Mouse (Mus musculus) retina, postnatal 1 day (tissue): ENCODE measurements at regions not wholly inside any gene's neighbourhood (a gene's known extent, or its start where the extent isn't known, plus 50 kb on each side); places are given as distances from the start of the nearest gene placed in this dataset.

Experiments
- DNase-seq: peaks from one replicate; pipeline ENCODE4 v3.0.0-alpha.2; 2012

DNA sequence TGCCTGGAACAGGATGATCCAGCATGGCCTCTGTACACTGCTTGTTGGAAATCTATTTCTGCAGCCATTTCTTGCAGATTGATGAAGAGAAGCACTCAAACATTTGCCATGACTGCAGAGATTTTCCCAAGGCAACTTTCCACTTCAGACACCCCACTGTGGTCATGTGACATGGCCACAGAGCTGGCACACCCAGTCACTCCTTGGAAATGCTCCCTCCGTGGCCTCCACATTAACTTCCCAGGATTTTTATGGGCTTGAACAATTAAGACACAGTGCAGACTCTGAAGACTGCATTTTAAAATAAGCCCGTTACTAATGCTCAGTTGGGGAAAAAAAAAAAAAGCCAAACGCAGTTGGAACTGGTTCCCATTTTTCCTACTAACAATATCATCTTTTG, 80.2 kb upstream of the Sptlc3 start:
- no peak for DNase-seq

- no peak for DNase-seq
These were observed 76.2 kb upstream of the Sptlc3 start for GRCm38 (mm10) chr2:139417506-139417905.

DNA sequence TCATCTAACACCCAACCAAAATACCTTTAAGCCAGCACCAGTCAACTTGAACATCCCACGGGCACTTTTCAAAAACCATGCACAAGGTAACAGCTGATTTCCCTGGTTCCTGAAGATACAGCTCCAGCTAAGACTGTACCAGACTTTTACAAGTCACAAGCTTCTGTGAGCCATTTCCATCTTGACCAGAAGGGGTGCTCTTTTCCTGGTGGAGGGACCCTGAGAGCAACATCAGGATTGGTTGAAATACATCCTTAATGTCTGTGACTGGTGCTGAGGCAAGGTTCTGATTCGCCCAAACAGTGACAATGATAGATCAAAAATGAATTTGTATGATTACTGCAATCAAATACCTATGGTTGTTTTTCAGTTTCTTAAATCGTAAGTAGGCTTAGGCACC, 71.0 kb upstream of the Sptlc3 start:
- no peak for DNase-seq

DNA sequence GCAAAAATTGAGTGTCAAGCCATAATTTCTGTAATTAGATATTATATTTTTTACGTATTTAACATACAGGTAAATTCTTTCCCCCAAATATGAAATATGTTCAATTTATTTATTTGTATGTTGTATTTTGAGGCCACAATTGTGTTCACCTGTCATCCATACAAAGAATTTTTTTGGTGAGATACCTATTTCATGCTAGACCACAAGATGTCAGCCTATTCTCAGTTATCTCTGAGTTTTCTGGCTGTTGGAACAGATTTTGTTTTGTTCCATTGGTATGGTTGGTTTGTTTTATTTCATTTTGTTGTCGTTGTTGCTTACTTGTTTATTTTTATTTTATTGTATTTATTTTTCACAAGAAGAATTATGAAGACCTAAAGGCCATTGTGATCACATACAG, 70.3 kb upstream of the Sptlc3 start:
- DNase-seq: no peak
